Mouse (Mus musculus): ENCODE results near the gene Irgm1. TPM values are rescaled to one million over a fixed set of nuclear protein-coding genes. Genes with fewer than 3 reads are reported as not detected.

The Irgm1 gene
- polyA plus RNA-seq, 1 experiment from 2014 or later: 10.2 TPM

DNA sequence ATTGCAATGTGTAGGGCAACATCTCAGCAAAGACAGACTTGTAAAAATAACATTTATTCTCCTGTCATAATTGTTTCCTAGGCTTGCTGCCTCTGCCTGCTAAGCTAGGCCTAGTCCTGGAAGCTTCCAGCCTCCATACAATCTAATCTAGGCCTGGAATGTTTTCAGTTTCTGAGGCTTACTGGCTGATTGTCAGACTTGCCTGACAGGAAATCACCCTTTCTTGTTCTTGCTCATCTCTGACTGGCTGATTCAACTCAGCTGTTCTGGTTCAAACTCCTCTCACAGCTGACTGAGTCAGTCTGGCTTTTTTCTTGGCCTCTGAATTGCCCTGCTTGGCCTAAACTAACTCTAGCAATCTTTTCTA, 51.2 kb downstream of the Irgm1 start:
- H3K4me2 ChIP-seq (ENCODE audit: low read length): no peak overlapping the region
- H3K9me3 ChIP-seq (ENCODE audit: control insufficient read depth, low read length): no peaks in the 10 kb centered on the region
- peak overlapping the region; percentile 26 to 51 for H3K27ac ChIP-seq (replicated peaks in 1 of 2; ENCODE audit: control insufficient read depth in 1 of 2, insufficient read depth in 1 of 2, low read depth in 2 of 2, low read length in 2 of 2)
- peaks cover 11 to 24% of the 10 kb centered on the region in 2 experiments for H3K4me1 ChIP-seq (ENCODE audit: control insufficient read depth in 2 of 2, insufficient read depth in 2 of 2, low read length in 2 of 2)
- no peak overlapping the region for H3K9ac ChIP-seq (ENCODE audit: low read length)
- peaks cover 5% of the 10 kb centered on the region; the same call in 1 of the 2 replicates for H3K27me3 ChIP-seq (ENCODE audit: control insufficient read depth, insufficient read depth, low read length)
- ATAC-seq (ENCODE audit: insufficient number of reproducible peaks, insufficient read depth, low FRiP score, low read depth): no peak
- peaks cover 6% of the 10 kb centered on the region; the same call in 1 of the 2 replicates for H3K36me3 ChIP-seq (ENCODE audit: control insufficient read depth, insufficient read depth, low read length)
- no peak overlapping the region for H3K4me3 ChIP-seq (ENCODE audit: control insufficient read depth in 1 of 2, insufficient read depth in 1 of 2, low read depth in 1 of 2, low read length in 2 of 2)

DNA sequence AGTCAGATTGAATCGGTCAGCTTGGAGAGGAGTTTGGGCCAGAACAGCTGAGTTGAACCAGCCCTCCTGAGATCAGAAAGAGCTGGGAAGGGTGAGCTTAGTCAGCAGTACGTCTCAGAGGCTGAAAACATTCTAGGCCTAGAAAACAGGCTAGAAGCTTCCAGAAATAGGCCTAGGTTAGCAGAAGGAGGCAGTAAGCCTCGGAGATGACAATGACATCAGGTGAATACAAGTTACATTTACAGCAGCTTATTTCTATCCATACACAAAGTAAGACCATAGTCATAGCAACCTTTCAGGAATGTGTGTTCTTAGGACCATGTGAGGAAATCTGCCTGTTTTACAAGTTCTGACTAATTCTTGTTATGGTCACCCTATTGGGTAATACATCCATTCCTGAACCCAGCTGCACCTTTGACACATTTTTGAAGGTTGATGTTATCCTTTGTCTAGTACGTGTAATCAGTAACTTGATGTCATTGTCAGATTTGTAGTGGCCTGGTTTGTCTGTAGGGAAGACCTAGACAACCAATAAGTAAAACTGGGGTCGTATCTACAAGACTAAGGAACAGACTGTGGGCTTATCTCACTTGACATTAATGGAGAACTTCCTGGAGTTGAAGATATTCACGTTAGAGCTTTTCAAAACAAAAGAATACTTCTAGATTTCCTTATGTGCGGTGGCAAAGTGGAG, 51.7 kb downstream of the Irgm1 start:
- 60% methylated on average over 7 of the region's 7 CpGs for WGBS
- H3K4me2 ChIP-seq (ENCODE audit: low read length): no peak overlapping the region
- H3K36me3 ChIP-seq (ENCODE audit: control insufficient read depth, insufficient read depth, low read length): peaks cover 10% of the 10 kb centered on the region; the same call in 1 of the 2 replicates
- peaks cover 2% of the 10 kb centered on the region; the same call in 1 of the 2 replicates for H3K27me3 ChIP-seq (ENCODE audit: control insufficient read depth, insufficient read depth, low read length)
- no peaks in the 10 kb centered on the region for H3K9me3 ChIP-seq (ENCODE audit: control insufficient read depth, low read length)
- H3K27ac ChIP-seq (replicated peaks in 1 of 2; ENCODE audit: control insufficient read depth in 1 of 2, insufficient read depth in 1 of 2, low read depth in 2 of 2, low read length in 2 of 2): peak overlapping the region in 1 of 2 experiments; percentile 51; a peak in 3 of 4 replicates
- ATAC-seq (ENCODE audit: insufficient number of reproducible peaks, insufficient read depth, low FRiP score, low read depth): no peak
- H3K4me1 ChIP-seq (ENCODE audit: control insufficient read depth in 2 of 2, insufficient read depth in 2 of 2, low read length in 2 of 2): peaks cover 11 to 27% of the 10 kb centered on the region in 2 experiments
- H3K4me3 ChIP-seq (ENCODE audit: control insufficient read depth in 1 of 2, insufficient read depth in 1 of 2, low read depth in 1 of 2, low read length in 2 of 2): no peak overlapping the region
- H3K9ac ChIP-seq (ENCODE audit: low read length): no peak overlapping the region

GRCm38 (mm10) chr11:48818346-48818745, 53.1 kb downstream of the Irgm1 start:
- H3K9me3 ChIP-seq (ENCODE audit: control insufficient read depth, low read length): no peaks in the 10 kb centered on the region
- H3K4me1 ChIP-seq (ENCODE audit: control insufficient read depth in 2 of 2, insufficient read depth in 2 of 2, low read length in 2 of 2): peaks cover 7 to 16% of the 10 kb centered on the region in 2 experiments
- peak overlapping the region; percentile 89 for H3K9ac ChIP-seq (ENCODE audit: low read length)
- WGBS: under 1% methylated on average over 16 of the region's 16 CpGs
- peak overlapping the region; percentile 49 to 86 for H3K4me3 ChIP-seq (ENCODE audit: control insufficient read depth in 1 of 2, insufficient read depth in 1 of 2, low read depth in 1 of 2, low read length in 2 of 2)
- H3K27ac ChIP-seq (replicated peaks in 1 of 2; ENCODE audit: control insufficient read depth in 1 of 2, insufficient read depth in 1 of 2, low read depth in 2 of 2, low read length in 2 of 2): peak overlapping the region; percentile 56 to 93
- peak overlapping the region; percentile 87 for H3K4me2 ChIP-seq (ENCODE audit: low read length)
- no peak for ATAC-seq (ENCODE audit: insufficient number of reproducible peaks, insufficient read depth, low FRiP score, low read depth)
- no peaks in the 10 kb centered on the region for H3K27me3 ChIP-seq (ENCODE audit: control insufficient read depth, insufficient read depth, low read length)
- H3K36me3 ChIP-seq (ENCODE audit: control insufficient read depth, insufficient read depth, low read length): peaks cover 22% of the 10 kb centered on the region; the same call in 1 of the 2 replicates

- Histone ChIP-seq H3K27me3 (ENCODE audit: control insufficient read depth, insufficient read depth, low read length) (no peaks in the 10 kb centered on the region), H3K36me3 (ENCODE audit: control insufficient read depth, insufficient read depth, low read length) (peaks cover 26% of the 10 kb centered on the region; the same call in 1 of the 2 replicates), H3K9me3 (ENCODE audit: control insufficient read depth, low read length) (no peaks in the 10 kb centered on the region), H3K4me2 (ENCODE audit: low read length) (peak overlapping the region; percentile 87), H3K4me1 (ENCODE audit: control insufficient read depth in 2 of 2, insufficient read depth in 2 of 2, low read length in 2 of 2) (peaks cover 7 to 14% of the 10 kb centered on the region in 2 experiments), H3K4me3 (ENCODE audit: control insufficient read depth in 1 of 2, insufficient read depth in 1 of 2, low read depth in 1 of 2, low read length in 2 of 2) (peak overlapping the region; percentile 86 to 90), H3K27ac (replicated peaks in 1 of 2; ENCODE audit: control insufficient read depth in 1 of 2, insufficient read depth in 1 of 2, low read depth in 2 of 2, low read length in 2 of 2) (peak overlapping the region; percentile 93 to 98), H3K9ac (ENCODE audit: low read length) (peak overlapping the region; percentile 89)
- WGBS: 8% methylated on average over 9 of the region's 9 CpGs
- no peak for ATAC-seq (ENCODE audit: insufficient number of reproducible peaks, insufficient read depth, low FRiP score, low read depth)
Observed at GRCm38 (mm10) chr11:48817794-48818193, 53.7 kb downstream of the Irgm1 start.

GRCm38 (mm10) chr11:48816800-48817665, 54.5 kb downstream of the Irgm1 start, which contains the start of gene Trim41:
Trim41 (minus strand) TSS chr11:48817353.
- no peaks in the 10 kb centered on the region for H3K9me3 ChIP-seq (ENCODE audit: control insufficient read depth, low read length)
- H3K27ac ChIP-seq (replicated peaks in 1 of 2; ENCODE audit: control insufficient read depth in 1 of 2, insufficient read depth in 1 of 2, low read depth in 2 of 2, low read length in 2 of 2): peak within 1 kb of the TSS; percentile 93 to 98
- peak within 1 kb of the TSS; percentile 89 for H3K9ac ChIP-seq (ENCODE audit: low read length)
- H3K27me3 ChIP-seq (ENCODE audit: control insufficient read depth, insufficient read depth, low read length): no peaks in the 10 kb centered on the region
- peaks cover 7 to 14% of the 10 kb centered on the region in 2 experiments for H3K4me1 ChIP-seq (ENCODE audit: control insufficient read depth in 2 of 2, insufficient read depth in 2 of 2, low read length in 2 of 2)
- H3K36me3 ChIP-seq (ENCODE audit: control insufficient read depth, insufficient read depth, low read length): peaks cover 34% of the 10 kb centered on the region
- H3K4me3 ChIP-seq (ENCODE audit: control insufficient read depth in 1 of 2, insufficient read depth in 1 of 2, low read depth in 1 of 2, low read length in 2 of 2): peak within 1 kb of the TSS; percentile 86 to 90
- H3K4me2 ChIP-seq (ENCODE audit: low read length): peak within 1 kb of the TSS; percentile 90
- ATAC-seq (ENCODE audit: insufficient number of reproducible peaks, insufficient read depth, low FRiP score, low read depth): peak; percentile 97
- under 1% methylated on average over 75 of the region's 77 CpGs for WGBS

DNA sequence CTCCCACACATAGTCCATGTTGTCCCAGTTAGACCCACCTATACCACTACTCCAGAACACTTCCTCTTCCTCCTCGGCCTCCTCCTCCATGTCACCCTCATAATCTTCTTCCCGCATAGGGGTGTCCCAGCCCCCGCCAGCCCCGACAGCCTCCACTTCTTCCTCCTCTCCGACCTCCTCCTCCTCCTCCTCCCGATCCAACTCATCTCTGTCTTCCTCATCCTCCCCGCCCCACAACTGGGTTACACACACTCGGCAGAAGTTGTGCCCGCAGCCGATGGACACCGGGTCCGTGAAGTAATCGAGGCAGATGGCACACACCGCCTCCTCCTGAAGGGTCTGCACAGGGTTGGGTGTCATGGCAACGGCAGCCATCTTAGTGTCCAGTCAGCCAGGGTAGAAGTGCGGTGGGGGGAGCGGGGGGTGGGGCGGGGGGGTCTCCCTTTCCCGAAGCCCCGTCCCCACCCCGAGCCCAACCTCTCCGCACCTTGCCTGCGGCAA, 55.2 kb downstream of the Irgm1 start:
- H3K27ac ChIP-seq (replicated peaks in 1 of 2; ENCODE audit: control insufficient read depth in 1 of 2, insufficient read depth in 1 of 2, low read depth in 2 of 2, low read length in 2 of 2): peak overlapping the region; percentile 18 to 93; a peak in 2 of 4 replicates
- peak overlapping the region; percentile 82 to 86 for H3K4me3 ChIP-seq (ENCODE audit: control insufficient read depth in 1 of 2, insufficient read depth in 1 of 2, low read depth in 1 of 2, low read length in 2 of 2)
- H3K9ac ChIP-seq (ENCODE audit: low read length): peak overlapping the region; percentile 89
- H3K27me3 ChIP-seq (ENCODE audit: control insufficient read depth, insufficient read depth, low read length): no peaks in the 10 kb centered on the region
- 0 out of 2 replicates have a peak, but pooled peaks have one; percentile 15 for ATAC-seq (ENCODE audit: insufficient number of reproducible peaks, insufficient read depth, low FRiP score, low read depth)
- no peaks in the 10 kb centered on the region for H3K9me3 ChIP-seq (ENCODE audit: control insufficient read depth, low read length)
- H3K4me2 ChIP-seq (ENCODE audit: low read length): peak overlapping the region; percentile 90
- peaks cover 7 to 14% of the 10 kb centered on the region in 2 experiments for H3K4me1 ChIP-seq (ENCODE audit: control insufficient read depth in 2 of 2, insufficient read depth in 2 of 2, low read length in 2 of 2)
- H3K36me3 ChIP-seq (ENCODE audit: control insufficient read depth, insufficient read depth, low read length): peaks cover 41% of the 10 kb centered on the region
- WGBS: 3% methylated on average over 22 of the region's 23 CpGs

GRCm38 (mm10) chr11:48815851-48816250, 55.6 kb downstream of the Irgm1 start:
- Histone ChIP-seq H3K9ac (ENCODE audit: low read length) (peak overlapping the region; percentile 89), H3K4me2 (ENCODE audit: low read length) (peak overlapping the region; percentile 90), H3K27ac (replicated peaks in 1 of 2; ENCODE audit: control insufficient read depth in 1 of 2, insufficient read depth in 1 of 2, low read depth in 2 of 2, low read length in 2 of 2) (no peak overlapping the region), H3K27me3 (ENCODE audit: control insufficient read depth, insufficient read depth, low read length) (no peaks in the 10 kb centered on the region), H3K4me3 (ENCODE audit: control insufficient read depth in 1 of 2, insufficient read depth in 1 of 2, low read depth in 1 of 2, low read length in 2 of 2) (peak overlapping the region; percentile 82 to 86), H3K9me3 (ENCODE audit: control insufficient read depth, low read length) (no peaks in the 10 kb centered on the region), H3K4me1 (ENCODE audit: control insufficient read depth in 2 of 2, insufficient read depth in 2 of 2, low read length in 2 of 2) (peaks cover 7 to 14% of the 10 kb centered on the region in 2 experiments), H3K36me3 (ENCODE audit: control insufficient read depth, insufficient read depth, low read length) (peaks cover 46% of the 10 kb centered on the region)
- no peak for ATAC-seq (ENCODE audit: insufficient number of reproducible peaks, insufficient read depth, low FRiP score, low read depth)
- WGBS: 74% methylated on average over 16 of the region's 16 CpGs

All from heart, embryonic 14.5 days (tissue).